ENCODE assay signal across 9 mouse cellular contexts in genomic region chr4:41708192-41708745, GRCm38 (mm10). TPM values are rescaled to one million over a fixed set of nuclear protein-coding genes. Genes with fewer than 3 reads are reported as not detected.
DNase-seq lines count a peak whose midpoint lies in the region; ATAC-seq and TF ChIP-seq lines count a peak whose summit lies in the region.
"Had no signal": no experiment of that assay in that cellular context is flagged by ENCODE, and none has a peak within 500 bp of the region (broad histone marks: within the 10 kb centered on the region; RNA-seq: fewer than 3 reads in every experiment).

No protein-coding gene starts in this region.

- H3K27me3 ChIP-seq in stomach, postnatal 0 days (ENCODE audit: control insufficient read depth, insufficient read depth, low read length): no peaks in the 10 kb centered on the region; the same call in 1 of the 2 replicates

- no peak for TF ChIP-seq EP300 in stomach, postnatal 0 days (optimal IDR thresholded peaks at IDR 0.05)

- H3K4me3 ChIP-seq in cortical plate, adult 2 months (ENCODE audit: insufficient read depth, low read length): no peak overlapping the region
- no peak overlapping the region for H3K4me3 ChIP-seq in stomach, postnatal 0 days (ENCODE audit: low read depth, low read length)

- H3K27ac ChIP-seq in cortical plate, adult 2 months (ENCODE audit: insufficient read depth, low read length): no peak overlapping the region
- H3K27ac ChIP-seq in stomach, postnatal 0 days (replicated peaks): no peak overlapping the region

- no peak for TF ChIP-seq POLR2A in cortical plate, adult 2 months (IDR thresholded peaks at IDR 0.05; ENCODE audit: extremely low read depth, insufficient read depth, low read length)

- peak; percentile 15; the same call in 1 of the 2 replicates for TF ChIP-seq CTCF in cortical plate, adult 2 months (IDR thresholded peaks at IDR 0.05; ENCODE audit: extremely low read depth, insufficient read depth, low read length)
- TF ChIP-seq CTCF in stomach, postnatal 0 days (IDR thresholded peaks at IDR 0.05; ENCODE audit: low read depth): peak; percentile 80

- H3K36me3 ChIP-seq in stomach, postnatal 0 days (ENCODE audit: control insufficient read depth, insufficient read depth, low read length): no peaks in the 10 kb centered on the region

- peak overlapping the region; percentile 11; the same call in 1 of the 2 replicates for H3K4me2 ChIP-seq in stomach, postnatal 0 days (replicated peaks; ENCODE audit: low read depth)

- ATAC-seq in stomach, postnatal 0 days (ENCODE audit: low FRiP score, low TSS enrichment): peak; percentile 41; the same call in 1 of the 2 replicates

- peak; percentile 56 to 58 for DNase-seq in cerebellum, adult 18-20 months
- no peak for DNase-seq in cerebellum, adult 11 months
- peak; percentile 9 to 69 for DNase-seq in left cerebral cortex, postnatal 10 days (ENCODE audit: extremely low spot score in 1 of 2, low spot score in 2 of 2)
- no peak for DNase-seq in left cerebral cortex, adult 8-10 months (ENCODE audit: low spot score in 2 of 2)
- DNase-seq in kidney, postnatal 36 days: peak; percentile 38 to 74
- DNase-seq in stomach, postnatal 0 days (ENCODE audit: low spot score): peak; percentile 39
- no peak for DNase-seq in thymus, adult 18-20 months

- H3K4me1 ChIP-seq in cortical plate, adult 2 months (ENCODE audit: control insufficient read depth, insufficient read depth, low read length): peaks cover 7% of the 10 kb centered on the region; the same call in 1 of the 2 replicates
- H3K4me1 ChIP-seq in stomach, postnatal 0 days (replicated peaks; ENCODE audit: control insufficient read depth, insufficient read depth): peaks cover 8% of the 10 kb centered on the region

- H3K9me3 ChIP-seq in stomach, postnatal 0 days (ENCODE audit: control insufficient read depth, low read length): no peaks in the 10 kb centered on the region

- WGBS in stomach, postnatal 0 days: 18% methylated on average over 8 of the region's 8 CpGs

- H3K9ac ChIP-seq in stomach, postnatal 0 days (ENCODE audit: low read length): no peak overlapping the region

- intact Hi-C loops in left cerebral cortex, postnatal 10 days (cut with DNase I): loop anchor here (2.0 to 5.0 kb wide), 2 partner anchors 101 to 239 kb away; no protein-coding TSS in a partner anchor

RNA-seq across cellular contexts. Expression of gene Rpp25l, which starts 5.1 kb away (rescaled TPM):
- total RNA-seq in left cerebral cortex, postnatal 10 days (2021): 10 to 100 TPM; 28.4 to 30.3 TPM
- 10 to 100 TPM; 28.4 to 33.9 (median 30.0) TPM for total RNA-seq in left cerebral cortex, adult 8-10 months (2022)
- 31.6 and 37.4 TPM in 2 replicates for polyA plus RNA-seq in cortical plate, adult 2 months (2012; rRNA removed)
- 38.0 and 40.2 TPM in 2 replicates for polyA plus RNA-seq in stomach, postnatal 0 days (2015; fragmentation: Nextera tagmentation; extraction: Ambion mirVana)

RNA-seq across cellular contexts. Expression of gene Il11ra1, which starts 8.5 kb away (rescaled TPM):
- 10 to 100 TPM; 19.1 to 24.3 TPM for total RNA-seq in left cerebral cortex, postnatal 10 days (2021)
- 10 to 100 TPM; 31.6 to 45.5 (median 38.1) TPM for total RNA-seq in left cerebral cortex, adult 8-10 months (2022)
- polyA plus RNA-seq in cortical plate, adult 2 months (2012; rRNA removed): 50.6 and 51.6 TPM in 2 replicates
- polyA plus RNA-seq in stomach, postnatal 0 days (2015; fragmentation: Nextera tagmentation; extraction: Ambion mirVana): 73.7 and 80.0 TPM in 2 replicates

RNA-seq across cellular contexts. Expression of gene Cntfr, which starts 11.4 kb away (rescaled TPM):
- 10 to 100 TPM; 57.4 to 75.1 TPM for total RNA-seq in left cerebral cortex, postnatal 10 days (2021)
- total RNA-seq in left cerebral cortex, adult 8-10 months (2022): 100 to 1,000 TPM in 3 of 4 experiments, 10 to 100 TPM in 1; 96.7 to 125 (median 111) TPM
- 59.8 and 67.8 TPM in 2 replicates for polyA plus RNA-seq in cortical plate, adult 2 months (2012; rRNA removed)
- 4.3 and 5.9 TPM in 2 replicates for polyA plus RNA-seq in stomach, postnatal 0 days (2015; fragmentation: Nextera tagmentation; extraction: Ambion mirVana)

RNA-seq across cellular contexts. Expression of gene Dctn3, which starts 14.7 kb away (rescaled TPM):
- total RNA-seq in left cerebral cortex, postnatal 10 days (2021): 100 to 1,000 TPM; 181 to 196 TPM
- 100 to 1,000 TPM; 158 to 167 (median 165) TPM for total RNA-seq in left cerebral cortex, adult 8-10 months (2022)
- 205 TPM in 2 replicates for polyA plus RNA-seq in cortical plate, adult 2 months (2012; rRNA removed)
- 129 TPM in 2 replicates for polyA plus RNA-seq in stomach, postnatal 0 days (2015; fragmentation: Nextera tagmentation; extraction: Ambion mirVana)

RNA-seq across cellular contexts. Expression of gene Arid3c, which starts 22.7 kb away (rescaled TPM):
- total RNA-seq in left cerebral cortex, postnatal 10 days (2021): under 1 TPM; 0.19 to 0.83 TPM
- total RNA-seq in left cerebral cortex, adult 8-10 months (2022): under 1 TPM; 0.37 to 0.78 (median 0.54) TPM
- polyA plus RNA-seq in cortical plate, adult 2 months (2012; rRNA removed): 0.34 and 0.46 TPM in 2 replicates
- polyA plus RNA-seq in stomach, postnatal 0 days (2015; fragmentation: Nextera tagmentation; extraction: Ambion mirVana): 0.05 and 0.07 TPM in 2 replicates
- total RNA-seq: heart, adult 18-20 months had no signal

Comparison
In these comparisons a context has a peak if more than half of its experiments do, and no peak if none do; other contexts are left out.
1. DNase-seq: peak in cerebellum, adult 18-20 months (2 of 2), left cerebral cortex, postnatal 10 days (2 of 2), kidney, postnatal 36 days (2 of 2) and stomach, postnatal 0 days (single experiment); none in cerebellum, adult 11 months (single experiment), left cerebral cortex, adult 8-10 months (0 of 2) and thymus, adult 18-20 months (0 of 2).